Mouse (Mus musculus): ENCODE measurements around the gene Pnck. TPM values are rescaled to one million over a fixed set of nuclear protein-coding genes. Genes with fewer than 3 reads are reported as not detected.

Pnck gene
- total RNA-seq (2021) = 10 to 100 TPM in 1 of 2 experiments, 1 to 10 TPM in 1; 5.6 to 13.8 TPM
- long read RNA-seq, experiment 1, transcript Pnck-202 (12 exons, 1,532 nt) = major isoform, 8 of 14 reads
- long read RNA-seq, experiment 1, partial matches to known transcripts = 0 of 14 reads
- long read RNA-seq, experiment 1, other reads (novel, unspliced or antisense) = 4 of 14 reads
- long read RNA-seq, experiment 2, partial matches to known transcripts = 1 of 5 reads
- long read RNA-seq, experiment 2, other reads (novel, unspliced or antisense) = 3 of 5 reads

DNA sequence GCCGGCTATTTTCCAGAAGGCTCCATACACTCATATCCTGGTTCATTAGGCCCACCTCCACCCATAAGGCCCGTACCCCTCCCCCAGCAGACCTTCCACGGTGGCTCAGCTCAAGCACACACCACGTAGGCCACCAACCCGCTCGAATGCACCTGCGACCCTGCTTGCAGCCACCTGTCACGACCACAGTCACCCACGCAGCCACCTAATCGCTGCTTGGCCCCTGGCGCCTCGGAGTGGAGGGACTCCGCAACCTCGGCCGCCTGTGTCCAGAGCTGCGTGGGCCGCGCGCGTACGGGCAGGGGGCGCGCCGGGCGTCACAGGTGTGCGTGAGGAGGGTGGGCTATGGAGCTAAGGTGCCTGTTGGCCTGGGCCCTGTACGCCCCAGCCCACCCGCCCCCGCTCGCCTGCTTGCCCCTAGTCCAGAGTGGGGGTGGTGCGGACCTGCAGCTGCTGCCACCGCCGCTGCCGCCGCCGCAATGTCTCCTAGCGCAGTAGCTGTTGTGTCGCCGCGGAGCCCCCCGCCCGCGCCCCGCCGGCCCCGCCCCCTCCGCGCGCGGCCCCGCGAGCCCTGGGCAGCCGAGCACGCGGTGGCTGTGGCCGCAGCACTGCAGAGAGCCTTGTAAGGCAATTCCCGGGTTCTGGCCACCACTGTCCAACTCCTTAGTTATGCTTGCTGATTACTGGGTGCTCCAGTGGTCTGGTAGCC is at the start of gene Pnck:
Pnck (minus strand) TSS at position 543 of the 709 bp plus-strand sequence.
- DNase-seq = peak; percentile 33

DNA sequence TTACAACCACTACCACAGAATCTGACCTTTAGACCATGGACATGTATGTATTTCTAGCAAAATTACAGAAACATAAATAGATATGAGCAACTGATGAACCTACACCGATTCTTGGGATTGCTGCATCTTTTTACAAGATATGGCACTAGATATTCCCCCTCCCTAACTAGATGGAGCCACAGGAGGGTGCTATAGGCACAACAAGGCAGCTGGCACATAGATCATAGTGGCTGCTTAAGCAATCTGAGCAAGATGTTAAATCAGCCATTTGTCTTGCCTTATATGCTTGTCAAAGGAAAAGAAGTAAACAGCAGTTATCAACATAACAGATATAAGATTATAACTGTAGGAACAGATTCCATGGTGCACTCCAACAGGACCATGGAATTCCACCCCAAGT is 40.6 kb upstream of the Pnck start:
- no peak for DNase-seq

DNA sequence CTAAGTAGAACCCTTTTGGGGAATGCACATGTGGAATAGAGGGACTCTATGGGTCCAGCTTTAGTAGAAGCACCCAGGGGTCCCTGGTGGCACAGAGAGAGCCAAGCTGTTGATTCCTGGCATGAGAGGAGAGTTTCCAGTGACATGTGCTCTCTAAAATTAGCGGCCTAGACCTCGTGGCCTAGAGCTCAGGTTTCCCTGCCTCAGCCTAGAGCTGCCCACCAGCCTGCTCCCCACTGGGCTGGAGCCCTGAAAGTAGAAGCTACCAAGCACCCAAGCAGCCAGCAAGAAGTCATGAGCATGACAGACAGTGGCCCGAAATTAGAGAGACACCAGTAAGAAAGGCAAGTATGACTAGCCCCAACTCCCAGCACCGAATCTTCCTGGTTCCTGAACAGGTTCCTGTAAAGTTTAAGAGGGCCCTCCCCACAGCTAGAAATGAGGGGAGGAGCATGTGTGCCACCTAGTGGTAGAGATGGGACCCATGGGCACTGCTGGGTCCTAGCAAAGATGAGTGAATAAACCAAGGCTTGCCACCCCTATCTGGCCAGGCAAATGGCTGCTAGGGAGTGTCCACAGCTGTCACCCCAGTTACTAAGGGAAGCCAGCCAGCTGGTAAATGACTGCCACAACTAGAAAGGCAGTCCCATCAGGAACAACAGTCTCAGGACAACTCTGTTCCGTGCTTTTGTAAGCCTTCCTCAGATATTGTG is 31.2 kb upstream of the Pnck start:
- peak; percentile 73 for DNase-seq

DNA sequence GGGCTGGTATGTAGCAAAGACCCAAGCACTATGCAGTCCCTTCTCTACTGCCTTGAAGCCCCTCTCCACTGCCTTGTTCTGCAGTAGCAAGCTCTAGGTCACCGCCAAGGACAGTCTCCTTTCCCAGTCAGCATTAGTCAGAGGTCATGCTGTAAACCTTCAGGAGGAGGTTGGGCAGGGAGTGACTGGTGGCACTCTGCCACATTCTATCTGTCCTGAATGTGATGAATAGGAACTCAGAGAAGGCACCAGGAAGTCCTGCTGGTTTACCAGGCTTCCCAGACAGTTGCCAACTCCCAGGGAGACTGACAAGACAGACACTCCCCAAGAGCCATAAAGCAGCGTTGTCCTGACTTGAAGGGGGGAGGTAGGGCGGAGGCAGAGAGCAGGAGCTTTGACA is 25.7 kb upstream of the Pnck start:
- peak; percentile 67 for DNase-seq

DNA sequence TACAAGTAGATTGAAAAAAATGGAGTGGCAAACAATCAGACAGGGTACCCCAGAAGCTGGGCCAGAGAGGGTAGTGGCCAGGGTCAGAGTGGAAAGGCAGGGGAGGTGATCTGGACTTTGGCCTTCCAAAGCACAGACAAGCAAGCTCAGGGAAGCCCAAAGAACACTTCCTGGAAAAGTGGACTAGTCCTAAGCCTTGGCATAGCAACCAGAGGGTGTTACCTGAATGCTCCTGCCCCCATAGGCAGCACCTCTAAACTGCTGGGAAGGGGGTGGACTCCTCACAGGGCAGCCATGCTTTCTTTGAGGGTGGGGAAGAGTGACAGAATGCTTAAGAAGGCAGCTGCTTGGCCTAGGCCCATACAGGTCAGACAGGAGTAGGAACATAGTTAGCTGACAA is 25.1 kb upstream of the Pnck start:
- DNase-seq = no peak

DNA sequence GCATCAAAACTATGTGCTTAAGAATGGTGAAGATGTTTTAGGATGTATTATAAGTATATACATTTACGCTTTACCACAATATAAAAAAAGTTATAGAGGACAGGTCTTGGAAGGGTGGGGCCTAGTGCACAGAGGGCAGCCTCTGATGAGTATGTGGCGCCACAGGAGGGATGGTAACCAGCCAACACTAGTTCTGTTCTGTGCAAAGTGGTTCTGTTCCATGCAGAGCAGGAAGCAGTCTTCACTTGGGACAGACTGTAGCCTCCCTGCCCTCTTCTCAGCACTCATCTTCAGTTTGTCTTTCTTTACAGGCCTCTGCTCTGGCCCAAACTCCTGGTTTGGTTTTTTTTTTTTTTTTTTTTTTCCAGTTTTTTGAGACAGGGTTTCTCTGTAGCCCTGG is 24.2 kb upstream of the Pnck start:
- DNase-seq = no peak

DNA sequence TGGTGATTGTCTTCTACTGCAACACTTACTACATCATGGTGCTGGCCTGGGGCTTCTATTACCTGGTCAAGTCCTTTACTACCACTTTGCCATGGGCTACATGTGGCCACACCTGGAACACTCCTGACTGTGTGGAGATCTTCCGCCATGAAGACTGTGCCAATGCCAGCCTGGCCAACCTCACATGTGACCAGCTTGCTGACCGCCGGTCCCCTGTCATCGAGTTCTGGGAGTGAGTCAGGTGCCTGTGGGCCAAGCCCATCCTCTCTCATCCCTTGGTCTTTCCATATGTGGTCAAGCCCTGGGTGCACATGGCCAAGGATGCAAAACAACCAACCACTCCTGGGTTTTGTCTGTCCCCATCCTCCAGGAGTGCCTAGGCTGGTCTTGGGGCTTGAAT is 16.8 kb upstream of the Pnck start:
- no peak for DNase-seq

DNA sequence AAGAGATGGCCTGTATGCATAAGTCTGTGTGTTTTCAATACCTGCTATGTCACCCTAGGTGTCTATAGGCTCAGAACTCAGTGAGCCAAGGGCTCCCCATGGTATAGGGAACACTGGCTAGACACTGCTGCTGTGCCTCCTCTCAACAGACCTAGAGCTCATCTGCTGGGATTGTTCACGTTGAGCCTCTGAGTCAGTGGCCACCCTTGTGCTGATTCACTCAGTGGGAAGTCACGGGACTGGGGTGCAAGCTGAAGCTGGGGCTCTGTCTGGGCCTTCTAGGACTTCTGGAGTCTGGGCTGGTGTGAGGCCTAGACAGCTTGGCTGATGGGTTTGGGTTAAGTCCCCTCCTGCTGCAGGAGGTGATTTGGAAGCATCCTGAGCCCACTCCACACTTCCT is 15.3 kb upstream of the Pnck start:
- DNase-seq = no peak

DNA sequence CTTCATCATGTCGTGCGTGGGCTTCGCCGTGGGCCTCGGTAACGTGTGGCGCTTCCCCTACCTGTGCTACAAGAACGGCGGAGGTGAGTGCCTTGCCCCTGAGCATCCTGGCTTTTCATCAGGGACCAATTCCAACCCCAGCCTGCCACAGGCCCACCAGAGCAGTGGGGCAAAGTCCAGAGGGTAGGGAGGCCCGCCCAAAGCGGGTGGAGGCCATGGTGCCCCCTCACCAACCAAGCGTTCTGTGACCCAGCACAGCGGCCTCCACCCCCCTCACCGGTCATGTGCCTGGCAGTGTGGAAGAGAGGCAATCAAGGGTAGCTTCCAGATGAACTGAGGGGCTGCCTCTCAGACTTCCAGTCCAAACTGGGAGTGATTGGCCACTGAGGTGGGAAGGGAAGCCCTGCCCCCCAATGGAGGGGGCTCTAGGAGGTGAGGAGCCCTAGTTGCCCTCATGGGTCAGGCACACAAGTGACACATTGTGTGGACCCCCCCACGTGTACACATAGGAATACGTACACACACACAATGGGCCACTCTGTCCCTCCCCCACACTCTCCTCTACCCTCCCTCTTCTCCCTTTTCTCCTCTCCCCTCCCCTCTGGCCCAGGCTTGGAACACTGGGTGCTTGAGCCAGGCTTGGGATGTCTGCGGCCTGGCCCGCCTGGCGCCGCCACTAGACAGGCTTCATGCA is 14.2 kb upstream of the Pnck start:
- DNase-seq = peak; percentile 20

DNA sequence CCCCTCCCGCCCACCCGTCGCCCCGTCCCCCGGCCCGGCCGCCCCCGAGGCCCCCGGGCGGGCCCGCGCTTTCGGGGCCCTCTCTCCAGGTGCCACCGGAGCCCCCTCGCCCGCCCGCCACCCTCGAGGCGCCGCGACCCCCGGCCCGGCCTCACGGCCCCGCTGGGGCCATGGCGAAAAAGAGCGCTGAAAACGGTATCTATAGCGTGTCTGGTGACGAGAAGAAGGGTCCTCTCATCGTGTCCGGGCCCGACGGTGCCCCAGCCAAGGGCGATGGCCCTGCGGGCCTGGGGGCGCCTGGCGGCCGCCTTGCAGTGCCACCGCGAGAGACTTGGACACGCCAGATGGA is 13.7 kb upstream of the Pnck start:
- no peak for DNase-seq

DNA sequence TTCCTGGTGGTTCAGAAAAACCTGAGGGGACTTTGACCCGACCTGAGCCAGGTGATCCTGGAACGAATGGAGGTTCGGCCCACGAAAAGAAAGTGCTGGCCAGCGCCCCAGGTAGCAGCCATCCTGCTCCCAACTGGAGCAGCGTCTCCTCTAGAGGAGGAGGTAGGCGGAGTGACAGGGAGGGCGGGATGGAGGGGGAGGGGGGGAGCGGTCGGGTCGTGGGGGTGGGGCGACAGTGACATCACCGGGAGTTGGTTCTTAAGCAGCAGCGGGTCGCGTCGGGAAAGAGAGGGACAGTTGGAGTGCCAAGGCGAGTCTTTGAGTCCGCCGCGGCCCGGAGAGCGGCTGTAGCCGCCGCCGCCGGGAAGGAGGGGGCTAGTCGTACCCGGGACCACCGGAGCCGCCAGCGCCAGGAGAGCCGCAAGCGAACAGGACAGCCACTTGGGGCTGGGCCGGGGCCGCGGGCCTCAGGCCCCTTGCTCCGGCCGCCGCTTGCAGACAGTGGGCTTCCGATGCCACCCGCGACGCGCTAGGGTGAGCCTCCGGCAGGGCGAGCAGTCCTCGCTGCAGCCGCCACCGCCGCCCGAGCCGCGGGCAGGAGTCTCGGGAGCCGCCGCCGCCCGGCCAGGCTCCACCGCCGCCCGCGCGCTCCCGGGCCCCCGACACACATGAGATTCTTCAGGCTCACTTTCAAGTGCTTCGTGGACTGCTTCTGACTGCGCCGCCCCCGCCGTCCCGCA is 13.1 kb upstream of the Pnck start, which contains the start of gene Slc6a8:
Slc6a8 (plus strand) TSS at position 272 of the 740 bp plus-strand sequence.
- DNase-seq = peak; percentile 84

DNA sequence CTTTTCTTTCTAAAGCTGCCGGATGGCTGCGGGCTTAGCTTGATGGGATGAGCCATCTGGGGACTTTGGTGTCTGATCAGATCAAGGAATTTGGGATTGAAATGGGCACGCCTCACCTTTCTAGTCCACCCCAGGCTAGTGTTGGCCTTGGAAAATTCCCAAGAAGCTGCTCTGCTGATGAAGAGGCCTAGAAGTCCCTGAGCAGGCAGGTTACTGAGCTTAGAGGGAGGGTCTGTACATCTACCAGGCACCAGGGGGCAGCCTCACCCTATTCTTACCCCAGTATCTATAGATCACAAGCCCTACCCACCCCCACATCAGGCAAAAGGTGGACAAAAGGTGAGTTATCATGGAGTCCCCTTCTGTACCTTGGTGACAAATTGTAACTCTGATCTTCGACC is 12.1 kb upstream of the Pnck start:
- peak; percentile 59 for DNase-seq

DNA sequence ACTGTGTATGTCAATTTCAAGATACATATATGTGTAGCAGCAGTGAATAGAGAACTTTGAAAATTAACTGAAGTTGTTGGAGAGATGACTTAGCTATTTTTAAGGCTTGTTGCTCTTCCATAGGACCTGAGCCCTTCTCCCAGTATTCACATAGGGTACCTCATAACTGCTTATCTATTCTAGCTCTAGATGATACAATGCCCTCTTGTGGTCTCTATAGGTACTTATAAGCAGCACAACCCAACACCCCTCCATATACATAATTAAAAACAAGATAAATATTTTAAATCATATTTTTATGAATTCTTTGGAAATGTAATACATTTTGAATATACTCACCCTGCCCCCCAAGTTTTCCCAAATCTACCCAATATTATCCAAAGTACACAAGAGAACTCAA is 3.2 kb upstream of the Pnck start:
- no peak for DNase-seq

DNA sequence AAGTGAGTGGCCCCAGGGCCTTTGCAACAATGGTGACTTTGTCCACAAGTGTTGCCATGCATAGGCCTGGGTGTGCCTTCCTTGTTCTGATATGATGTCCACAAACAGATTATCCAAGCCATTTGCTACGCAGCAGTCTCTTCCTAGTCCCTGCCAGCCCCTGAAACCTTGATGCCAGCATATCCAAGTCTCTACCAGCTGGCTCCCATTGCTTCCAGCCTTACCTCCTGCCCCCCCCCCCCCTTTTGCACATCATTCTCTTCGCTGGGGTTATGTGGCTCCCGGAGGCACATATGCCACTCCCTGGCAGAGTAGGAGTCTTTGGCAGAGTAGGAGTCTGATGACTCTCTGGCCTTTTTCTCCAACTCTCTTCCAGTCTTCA is 358 bp upstream of the Pnck start:
- DNase-seq = no peak

DNA sequence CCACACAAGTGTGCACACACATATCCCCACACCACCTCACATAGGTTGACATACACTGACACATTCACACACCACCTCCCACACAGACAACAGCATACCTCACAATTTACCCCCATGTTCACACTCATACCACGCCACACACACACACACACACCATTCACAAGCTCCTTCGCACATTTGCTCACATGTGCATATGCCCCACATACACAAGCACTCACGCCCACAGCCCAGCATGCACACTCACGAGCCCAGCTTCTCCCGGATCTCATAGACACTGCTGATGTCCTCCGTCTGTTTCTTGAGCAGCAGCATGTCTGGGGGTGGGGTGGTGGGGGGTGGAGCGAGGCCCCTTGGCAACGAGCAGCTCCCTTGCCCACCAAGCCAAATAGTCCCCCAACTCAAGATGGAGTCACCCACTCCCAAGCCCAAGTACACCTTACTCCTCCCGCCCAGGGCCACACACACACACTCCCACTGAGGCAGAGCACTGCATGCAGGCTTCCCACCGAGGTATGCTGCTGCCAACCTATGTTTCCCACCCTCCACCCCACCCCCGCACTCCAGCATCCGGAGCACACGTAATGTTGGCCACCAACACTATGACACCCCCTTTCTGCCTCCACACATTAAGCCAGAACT is 862 bp downstream of the Pnck start:
- DNase-seq = no peak

DNA sequence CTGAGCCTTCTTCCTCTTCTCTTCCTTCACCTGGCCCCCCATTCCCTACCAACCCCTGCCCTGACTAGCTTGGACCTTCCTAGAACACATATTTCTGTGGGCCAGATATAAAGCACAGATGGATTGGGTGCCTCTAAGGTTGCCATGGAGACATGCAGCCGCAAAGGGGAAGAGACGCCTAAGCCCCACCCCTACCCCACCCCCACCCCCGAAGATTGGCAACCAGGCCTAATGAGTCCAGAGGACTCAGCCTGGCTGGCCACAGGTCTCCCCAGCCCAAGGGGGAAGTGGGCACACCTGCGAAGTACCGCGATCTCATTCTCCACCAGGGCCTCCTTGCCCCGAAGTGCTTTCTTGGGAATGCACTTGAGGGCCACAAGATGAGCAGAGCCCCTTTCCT is 1.5 kb downstream of the Pnck start:
- DNase-seq = no peak

DNA sequence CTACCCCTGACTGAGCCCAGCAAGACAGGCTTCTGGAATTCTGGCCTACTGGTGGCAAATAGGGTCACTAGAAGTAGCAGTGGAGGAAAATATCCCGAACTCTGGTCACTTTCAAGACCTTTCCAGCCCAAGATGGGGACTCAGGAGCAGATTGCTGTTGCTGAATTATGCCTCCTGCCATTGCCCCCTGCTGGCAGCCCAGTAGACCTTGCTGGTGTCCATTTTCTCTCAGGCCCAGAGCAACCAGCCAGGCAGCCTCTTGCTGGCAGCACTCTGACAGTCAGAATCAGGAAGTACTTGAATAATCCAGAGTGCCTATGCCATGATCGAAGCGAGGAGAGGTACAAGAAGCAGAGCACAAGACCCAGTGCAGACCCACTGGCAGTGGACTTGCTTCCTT is 4.4 kb downstream of the Pnck start:
- peak; percentile 49 for DNase-seq

DNA sequence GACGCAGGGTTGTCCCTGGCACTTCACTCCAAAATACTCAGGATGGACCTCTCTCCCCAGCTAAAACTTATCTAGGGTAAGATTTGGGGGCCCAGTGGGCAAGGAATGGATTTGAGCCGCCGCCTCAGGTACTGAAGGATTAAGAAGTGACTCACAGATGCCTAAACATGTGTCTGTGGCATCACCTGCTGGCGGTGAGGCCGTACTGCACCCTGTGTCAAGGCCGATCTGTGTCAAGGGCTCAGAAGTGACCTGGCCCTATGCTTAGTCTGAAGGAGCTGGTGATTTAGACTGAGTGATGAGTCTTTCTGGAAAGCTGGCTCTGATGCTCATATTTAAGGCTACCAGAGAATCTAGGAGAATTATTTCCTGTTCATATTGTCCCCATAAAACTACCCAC is 5.7 kb downstream of the Pnck start:
- peak; percentile 79 for DNase-seq

DNA sequence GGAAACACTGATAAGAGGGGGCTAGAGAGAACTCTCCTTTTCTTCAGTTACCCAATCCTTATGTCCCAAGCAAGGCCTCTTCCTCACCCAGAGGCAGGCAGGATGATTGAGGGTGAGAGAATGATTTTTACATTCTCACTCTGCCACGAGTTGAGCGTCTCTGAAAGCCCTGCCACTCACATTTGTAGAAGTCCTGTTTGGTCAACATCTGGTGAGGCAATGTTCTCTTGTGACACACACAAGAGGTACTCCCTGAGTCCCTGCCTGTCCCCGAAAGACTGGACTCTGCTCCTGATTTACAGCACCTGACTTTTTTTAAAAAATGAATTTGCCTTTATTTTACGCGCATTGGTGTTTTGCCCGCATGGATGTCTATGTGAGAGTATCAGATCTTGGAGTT is 6.5 kb downstream of the Pnck start:
- no peak for DNase-seq

DNA sequence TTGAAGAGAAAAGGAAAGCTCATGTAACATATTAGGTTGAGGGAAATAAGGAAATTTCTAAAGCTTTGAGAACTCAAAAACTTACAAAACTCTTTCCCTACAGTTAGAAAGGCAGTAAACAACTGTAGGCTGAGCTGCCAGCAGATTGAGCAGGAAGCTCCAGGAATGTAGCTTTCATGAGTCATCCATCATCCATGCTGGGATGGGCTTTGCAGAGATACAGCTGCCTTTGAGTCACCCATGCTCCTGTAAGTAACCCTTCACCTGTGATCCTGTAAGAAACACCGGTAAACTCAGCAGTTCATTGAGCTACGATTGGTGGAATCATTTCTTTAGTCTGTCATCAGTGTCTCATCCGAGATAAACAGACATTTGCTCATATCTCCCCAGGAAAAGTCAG is 9.0 kb downstream of the Pnck start:
- no peak for DNase-seq

DNA sequence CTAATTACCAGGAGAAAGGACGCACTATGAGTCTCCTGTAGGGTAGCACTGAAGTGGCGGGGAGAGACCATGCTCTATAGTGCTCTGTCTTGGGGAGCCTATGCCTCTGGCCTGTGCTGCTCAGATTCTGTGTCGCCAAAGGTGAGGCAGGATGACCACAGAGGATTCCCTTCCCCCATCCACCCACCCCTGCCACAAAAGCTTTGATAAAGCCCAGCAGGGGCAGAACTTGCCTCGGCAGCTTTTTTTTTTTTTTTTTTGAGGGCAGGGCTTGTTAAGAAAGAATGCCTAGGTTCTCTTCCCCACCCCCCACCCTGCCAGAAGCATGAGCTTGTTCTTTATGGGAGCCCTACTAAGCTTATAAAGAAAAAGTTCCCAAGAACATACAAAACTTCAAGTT is 14.8 kb downstream of the Pnck start:
- no peak for DNase-seq
